Mouse (Mus musculus): ENCODE data around the gene Olfr734.

The Olfr734 gene

DNA sequence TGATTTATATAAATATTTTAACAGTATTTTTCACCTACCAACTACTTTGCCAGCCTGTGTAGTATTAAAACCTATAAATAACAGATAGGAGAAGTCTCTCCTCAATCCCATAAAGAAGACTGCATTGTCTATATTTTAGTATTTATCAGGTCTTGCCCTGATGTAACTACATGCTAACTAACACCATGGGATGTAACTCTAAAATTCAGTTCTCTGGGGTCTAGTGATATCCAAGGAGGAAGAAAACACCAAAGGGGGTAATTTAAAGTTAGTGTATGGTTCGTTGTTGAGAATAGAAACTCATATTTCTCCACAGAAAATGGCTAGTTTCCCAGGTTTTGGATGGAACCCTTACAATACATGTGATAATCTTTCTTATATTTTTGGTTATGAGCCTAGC is at the start of gene Olfr734:
Gene Olfr734 (minus strand): TSS at position 101 of the 400 bp plus-strand sequence.
- no peak for DNase-seq

DNA sequence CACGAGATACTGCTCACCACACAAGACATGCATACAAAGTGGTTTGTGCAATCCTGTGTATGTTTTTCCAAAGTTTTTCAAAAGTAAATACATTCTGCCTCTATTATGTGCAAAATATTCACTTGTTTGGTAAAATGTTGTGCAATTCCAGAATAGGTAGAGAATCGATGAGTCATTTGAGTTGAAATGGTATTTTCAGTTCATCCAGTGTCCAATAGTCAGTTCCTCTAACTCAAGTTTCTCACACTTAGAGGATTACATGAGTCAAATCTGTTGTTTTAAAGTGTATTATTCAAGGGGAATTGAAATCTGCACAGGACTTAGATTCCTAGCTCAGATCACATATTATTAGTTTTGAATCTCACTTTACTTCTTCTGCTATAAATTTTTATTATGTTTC is 37.0 kb upstream of the Olfr734 start:
- no peak for DNase-seq

DNA sequence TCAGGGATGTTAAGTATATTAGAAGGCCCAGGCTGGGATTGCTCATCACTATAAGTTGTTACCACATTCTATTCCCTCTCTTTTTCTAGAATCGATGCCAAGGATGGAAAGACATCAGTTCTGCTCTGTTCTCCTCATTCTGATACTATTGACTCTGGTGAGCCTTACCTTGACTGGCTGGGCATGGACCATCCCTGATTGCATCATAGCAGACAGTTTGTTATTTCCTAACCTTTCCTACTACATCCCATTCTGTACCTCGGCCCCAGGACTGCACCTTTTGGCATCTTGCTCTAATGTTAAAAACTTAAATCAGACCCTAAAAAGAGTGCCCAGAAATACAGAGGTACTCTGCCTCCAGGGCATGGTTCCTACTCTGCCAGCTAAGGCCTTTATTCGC is 33.9 kb upstream of the Olfr734 start:
- no peak for DNase-seq

DNA sequence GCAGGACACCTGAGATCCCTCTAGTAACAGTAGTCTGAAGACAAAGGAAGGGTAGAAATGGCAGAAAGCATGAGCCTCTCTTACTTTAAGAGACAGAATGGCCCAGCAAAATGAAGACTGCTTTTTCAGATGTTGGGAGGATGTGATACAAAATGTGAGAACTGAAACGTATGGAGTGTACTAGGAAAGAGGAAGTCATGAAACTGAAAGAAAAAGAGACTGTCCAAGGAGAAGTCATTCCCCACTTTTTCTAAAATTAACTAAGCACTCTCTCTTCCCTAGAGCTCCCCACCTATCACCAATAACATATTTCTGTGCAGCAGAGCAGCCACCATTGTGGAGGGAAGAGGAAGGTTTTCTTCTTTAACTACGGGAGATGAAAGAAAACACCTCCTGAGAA is 31.0 kb upstream of the Olfr734 start, which contains the start of gene Tlr11:
Gene Tlr11 (plus strand): TSS at position 322 of the 400 bp plus-strand sequence.
- DNase-seq = no peak

DNA sequence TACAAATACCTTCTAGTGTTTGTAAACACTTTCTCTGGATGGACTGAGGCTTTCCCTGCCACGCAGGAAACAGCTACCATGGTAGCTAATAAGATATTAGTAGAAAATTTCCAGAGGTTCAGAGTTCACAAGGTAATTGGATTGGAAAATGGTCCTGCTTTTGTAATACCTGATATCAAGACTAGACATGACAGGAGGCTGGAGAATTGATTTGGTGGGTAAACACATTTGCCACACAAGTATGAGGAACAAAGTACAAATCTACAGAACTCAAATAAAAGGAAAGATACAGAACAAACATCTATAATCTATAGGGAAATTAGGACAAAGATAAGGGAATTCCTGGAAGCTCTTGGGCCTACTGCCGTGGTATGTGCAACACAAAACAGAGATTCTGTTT is 30.2 kb upstream of the Olfr734 start:
- no peak for DNase-seq

DNA sequence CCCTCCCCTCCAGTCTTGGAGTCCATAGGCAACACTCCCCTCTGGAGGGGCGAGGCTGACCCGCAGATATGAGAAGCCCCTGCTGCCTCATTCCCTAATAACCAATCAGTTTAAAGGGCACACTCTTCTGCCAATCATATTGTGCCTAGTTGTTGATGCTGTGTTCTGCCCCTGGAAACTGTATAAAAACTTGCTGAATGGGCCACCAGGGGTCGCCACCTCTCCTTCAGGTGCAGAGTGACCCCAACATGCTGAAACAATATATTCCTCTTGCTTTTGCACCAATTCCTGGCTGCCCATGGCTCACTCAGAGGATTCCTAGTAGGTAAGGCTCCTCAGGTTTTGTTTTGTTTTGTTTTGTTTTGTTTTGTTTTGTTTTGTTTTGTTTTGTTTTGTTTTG is 25.9 kb upstream of the Olfr734 start:
- DNase-seq = no peak

DNA sequence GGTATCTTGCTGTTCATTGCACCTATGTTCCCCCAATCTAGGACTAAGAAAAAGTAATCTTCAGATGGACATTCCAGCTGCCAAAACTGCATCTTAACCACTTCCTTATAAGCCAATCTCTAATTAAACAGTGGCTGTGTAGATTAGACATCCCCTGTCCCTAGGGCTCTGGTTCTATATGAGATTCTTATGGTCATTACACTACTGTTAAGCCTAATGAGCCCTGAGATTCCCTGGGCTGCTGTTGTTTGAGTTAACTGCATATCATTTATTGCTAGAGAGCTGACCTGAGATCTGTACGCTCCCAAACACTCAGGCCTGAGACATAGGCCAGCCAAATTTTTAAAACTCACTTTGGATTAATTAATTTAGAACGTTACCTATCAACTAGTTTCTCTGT is 22.2 kb upstream of the Olfr734 start, which contains the start of gene Olfr735:
Gene Olfr735 (minus strand): TSS at position 77 of the 400 bp plus-strand sequence.
- DNase-seq = no peak

DNA sequence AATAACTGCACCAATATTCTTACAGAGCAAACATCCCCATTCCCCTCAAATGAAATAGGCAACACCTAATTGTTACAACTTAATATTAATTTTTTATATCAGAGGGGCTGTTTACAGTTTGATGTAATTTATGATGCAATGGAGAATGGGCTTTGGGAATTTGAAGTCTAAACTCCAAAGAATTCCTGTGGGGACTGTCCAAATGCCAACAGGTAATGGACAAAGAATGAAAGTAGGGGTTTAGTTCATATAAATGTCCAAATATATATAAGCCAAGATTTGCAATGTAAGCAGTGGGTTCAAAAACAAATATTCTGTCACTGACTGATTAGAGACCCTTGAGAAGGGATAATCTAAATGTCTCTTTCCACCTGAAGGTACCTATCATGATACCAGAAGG is 25.1 kb downstream of the Olfr734 start, which contains the start of gene Olfr733:
Gene Olfr733 (minus strand): TSS at position 101 of the 400 bp plus-strand sequence.
- DNase-seq = no peak

DNA sequence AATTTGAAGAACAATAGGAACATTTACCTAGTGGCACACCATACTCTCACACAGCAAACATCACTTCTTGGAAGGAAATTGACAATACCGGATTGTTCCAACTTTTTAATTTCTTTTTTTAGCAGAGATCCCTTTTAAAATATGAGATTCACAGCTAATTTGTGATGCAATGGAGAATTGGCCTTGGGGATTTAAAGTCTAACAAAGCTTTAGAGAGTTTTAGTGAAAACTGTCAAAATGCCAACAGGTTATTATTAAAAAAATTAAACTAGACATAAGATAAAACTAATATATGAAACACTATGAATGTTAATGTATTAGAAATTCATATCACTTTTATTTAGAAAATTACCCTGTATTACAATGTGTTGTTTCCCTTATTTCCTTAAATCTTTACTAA is 42.5 kb downstream of the Olfr734 start, which contains the start of gene Olfr732:
Gene Olfr732 (minus strand): TSS at position 101 of the 400 bp plus-strand sequence.
- DNase-seq = no peak
